Mouse (Mus musculus) spleen, adult 2 months (tissue): ENCODE measurements around the gene B4galnt3. TPM values are rescaled to one million over a fixed set of nuclear protein-coding genes. Genes with fewer than 3 reads are reported as not detected.
A peak's percentile ranks its signal among the peaks of the same experiment; 100 is the strongest.

Source experiments
- DNase-seq, 2 experiments: peaks; one replicate each; pipeline versions ENCODE4 v3.0.0 to v3.0.0-alpha.2; 2012 to 2021; ENCODE audit warnings: low spot score in 2 of 2, low read depth in 1 of 2
- H3K27ac ChIP-seq: fragments of 200-500 bp; 2 replicates; pipeline ENCODE4 v1.5.1; 2012; ENCODE audit warnings: low read length, inconsistent platforms; ENCODE audit not compliant: insufficient read depth
- H3K27me3 ChIP-seq: fragments of 200-500 bp; 2 replicates; pipeline ENCODE4 v1.6.1; 2012; ENCODE audit warnings: mild to moderate bottlenecking, moderate library complexity, low read length, inconsistent platforms; ENCODE audit not compliant: control insufficient read depth, insufficient read depth
- H3K36me3 ChIP-seq: fragments of 200-500 bp; 2 replicates; pipeline ENCODE4 v1.6.1; 2012; ENCODE audit warnings: mild to moderate bottlenecking, low read length, inconsistent platforms; ENCODE audit not compliant: control insufficient read depth, insufficient read depth
- H3K4me1 ChIP-seq: fragments of 200-500 bp; 2 replicates; pipeline ENCODE4 v1.6.1; 2011; ENCODE audit warnings: inconsistent platforms; ENCODE audit not compliant: control insufficient read depth, insufficient read depth, insufficient read length
- H3K4me3 ChIP-seq: fragments of 200-500 bp; 2 replicates; pipeline ENCODE4 v1.5.1; 2011; ENCODE audit warnings: mild to moderate bottlenecking, inconsistent platforms; ENCODE audit not compliant: insufficient read depth, insufficient read length; ENCODE audit errors: extremely low read depth
- CTCF ChIP-seq: fragments of 200-500 bp; IDR thresholded peaks from 2 replicates; pipeline ENCODE4 v1.5.1; 2011; ENCODE audit warnings: mild to moderate bottlenecking, inconsistent platforms; ENCODE audit not compliant: insufficient read depth, insufficient read length, insufficient replicate concordance; ENCODE audit errors: extremely low read depth
- POLR2A ChIP-seq: fragments of 200-500 bp; IDR thresholded peaks from 2 replicates; pipeline ENCODE4 v1.6.1; 2011; ENCODE audit warnings: low read depth, low read length, inconsistent platforms
- WGBS: fragments of 180-500 bp; shearing (Covaris S2); methylation state at CpG from one replicate; pipeline ENCODE4 v1.1.7; 2018; 5-methylcytosine and 5-hydroxymethylcytosine counted together
- polyA plus RNA-seq: library from polyadenylated mRNA; depleted of rRNA; stranded (reverse); fragments of >200 nt; gene quantifications from 2 replicates; pipeline ENCODE4 v1.2.3, GENCODE M21; 2012

B4galnt3 gene
- polyA plus RNA-seq, 1 experiment, result 0.09 TPM

DNA sequence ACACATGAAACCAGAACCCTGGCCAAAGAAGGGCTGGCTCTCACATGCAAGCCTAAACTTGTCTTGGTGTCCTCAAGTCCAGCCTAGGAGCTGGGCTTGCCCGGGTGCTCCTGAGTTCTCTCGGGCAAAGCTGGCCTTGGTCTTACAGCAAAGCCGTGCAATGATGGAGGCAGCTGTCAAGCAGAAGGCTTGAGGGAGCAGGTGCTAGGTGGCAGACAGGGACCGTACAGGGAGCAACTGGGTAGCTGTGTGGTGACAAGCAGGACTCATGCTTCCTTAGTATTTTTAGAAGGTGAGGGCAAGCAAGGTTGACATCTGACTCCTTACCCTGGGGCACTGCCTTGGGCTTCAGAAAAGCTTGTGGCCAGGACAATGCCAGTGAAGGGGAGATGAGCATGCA is 110.6 kb downstream of the B4galnt3 start:
- Histone ChIP-seq H3K27me3 (no peaks in the 10 kb centered on the region), H3K4me1 (peaks cover 23% of the 10 kb centered on the region; the same call in 1 of the 2 replicates), H3K27ac (no peak overlapping the region), H3K4me3 (no peak overlapping the region), H3K36me3 (no peaks in the 10 kb centered on the region)
- 94% methylated on average over 4 of the region's 4 CpGs for WGBS
- DNase-seq, result no peak
- TF ChIP-seq POLR2A (no peak), CTCF (no peak)

DNA sequence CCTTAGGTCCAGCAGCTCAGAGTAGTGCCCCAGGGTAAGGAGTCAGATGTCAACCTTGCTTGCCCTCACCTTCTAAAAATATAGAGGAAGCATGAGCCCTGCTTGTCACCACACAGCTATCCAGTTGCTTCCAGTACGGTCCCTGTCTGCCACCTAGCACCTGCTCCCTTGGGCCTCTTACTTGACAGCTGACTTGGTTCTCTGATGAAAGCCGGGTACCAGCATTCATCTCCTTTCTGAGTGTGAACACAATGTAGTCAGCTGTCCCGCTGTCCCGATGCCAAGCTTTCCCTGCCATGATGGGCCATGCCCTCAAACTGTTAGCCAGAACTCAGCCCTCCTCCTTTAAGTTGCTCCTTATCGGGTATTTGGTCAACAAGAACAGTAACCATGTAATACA is 112.2 kb downstream of the B4galnt3 start:
- no peaks in the 10 kb centered on the region for H3K36me3 ChIP-seq
- 84% methylated on average over 5 of the region's 5 CpGs for WGBS
- no peak for DNase-seq
- no peak overlapping the region for H3K27ac ChIP-seq
- H3K27me3 ChIP-seq, result no peaks in the 10 kb centered on the region
- TF ChIP-seq CTCF, result no peak
- TF ChIP-seq POLR2A, result no peak
- H3K4me3 ChIP-seq, result no peak overlapping the region
- peaks cover 14% of the 10 kb centered on the region; the same call in 1 of the 2 replicates for H3K4me1 ChIP-seq

DNA sequence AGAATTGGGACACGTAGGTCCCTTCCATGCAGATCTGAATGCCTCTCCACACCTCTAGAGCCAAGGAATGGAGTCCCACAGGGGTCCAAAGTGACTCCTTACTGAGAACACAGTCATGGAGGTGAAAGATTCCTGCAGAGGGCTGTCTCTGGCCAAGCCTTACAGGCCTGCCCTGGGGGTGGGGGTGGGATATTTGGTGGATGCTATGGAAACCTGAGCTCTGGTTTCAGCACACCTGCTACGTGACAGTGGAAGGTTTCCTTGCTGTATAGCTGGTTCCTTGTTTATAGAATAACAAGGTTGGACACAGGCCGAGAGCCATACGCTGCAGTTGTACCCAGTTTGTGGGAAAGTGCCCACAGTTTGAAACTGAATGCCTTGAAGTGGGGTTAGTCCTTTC is 113.9 kb downstream of the B4galnt3 start:
- TF ChIP-seq POLR2A, result no peak
- TF ChIP-seq CTCF, result no peak
- no peak for DNase-seq
- Histone ChIP-seq H3K4me3 (no peak overlapping the region), H3K27me3 (no peaks in the 10 kb centered on the region), H3K36me3 (no peaks in the 10 kb centered on the region), H3K27ac (no peak overlapping the region), H3K4me1 (peaks cover 13% of the 10 kb centered on the region; the same call in 1 of the 2 replicates)
- 94% methylated on average over 4 of the region's 4 CpGs for WGBS

DNA sequence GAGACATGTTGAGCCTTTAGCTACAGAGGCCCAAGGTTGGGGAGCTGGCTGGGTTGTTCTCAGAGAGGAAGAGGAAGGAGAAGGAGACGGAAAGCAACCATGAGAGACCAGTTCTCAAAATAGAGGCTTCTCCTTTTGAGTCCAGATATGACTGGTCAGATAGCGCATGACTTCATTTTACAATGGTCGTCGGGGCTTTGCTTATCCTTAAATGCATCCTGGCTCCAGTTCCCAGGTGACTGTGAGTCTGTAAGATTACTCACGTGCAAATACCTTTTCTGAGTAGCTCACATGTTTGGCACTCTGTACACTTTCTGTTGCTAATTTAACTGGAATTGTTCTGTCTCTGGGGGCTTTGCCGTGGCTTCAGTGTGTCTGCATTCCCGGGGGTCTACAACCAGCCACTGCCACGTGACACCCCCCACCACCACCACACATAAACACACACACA is 114.6 kb downstream of the B4galnt3 start:
- WGBS, result 53% methylated on average over 8 of the region's 8 CpGs
- Histone ChIP-seq H3K4me1 (peaks cover 13% of the 10 kb centered on the region; the same call in 1 of the 2 replicates), H3K4me3 (no peak overlapping the region), H3K36me3 (no peaks in the 10 kb centered on the region), H3K27ac (peak overlapping the region; percentile 60), H3K27me3 (no peaks in the 10 kb centered on the region)
- DNase-seq, result no peak
- TF ChIP-seq POLR2A, result no peak
- no peak for TF ChIP-seq CTCF

DNA sequence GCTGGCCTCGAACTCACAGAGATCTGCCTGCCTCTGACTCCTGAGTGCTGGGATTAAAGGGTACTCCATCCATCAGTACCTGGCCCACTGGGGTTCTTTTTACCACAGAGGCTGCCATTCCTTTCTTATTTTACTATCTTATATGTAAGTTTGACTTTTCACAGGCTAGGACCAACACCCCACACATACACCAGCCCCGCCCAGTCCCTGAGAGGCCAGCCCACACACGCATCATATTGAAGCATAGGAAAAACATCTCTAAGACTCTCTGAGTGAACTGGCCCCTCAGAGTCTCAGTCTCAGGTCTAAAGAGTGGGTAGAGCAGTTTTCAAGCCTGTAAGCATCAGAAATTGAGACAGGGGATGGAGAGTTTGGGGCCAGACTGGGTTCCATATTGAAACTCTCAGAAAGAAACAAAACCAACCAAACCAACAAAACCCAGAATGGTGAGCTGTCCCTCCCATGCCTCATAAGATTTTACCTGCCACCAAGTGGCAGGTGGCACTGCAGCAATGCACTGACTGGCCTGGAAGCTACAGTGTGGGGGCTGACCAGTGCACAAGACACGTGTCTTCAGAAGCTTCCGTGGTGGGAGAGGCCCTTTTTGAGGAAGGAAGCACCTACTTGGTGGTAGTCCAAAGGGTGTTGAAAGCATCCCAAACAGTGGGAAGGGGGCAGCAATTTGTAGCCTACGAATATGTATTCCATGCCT is 115.2 kb downstream of the B4galnt3 start:
- H3K36me3 ChIP-seq, result no peaks in the 10 kb centered on the region
- H3K27me3 ChIP-seq, result no peaks in the 10 kb centered on the region
- H3K27ac ChIP-seq, result peak overlapping the region; percentile 60
- no peak overlapping the region for H3K4me3 ChIP-seq
- WGBS, result 55% methylated on average over 6 of the region's 6 CpGs
- no peak for TF ChIP-seq CTCF
- no peak for TF ChIP-seq POLR2A
- no peak for DNase-seq
- peaks cover 13% of the 10 kb centered on the region; the same call in 1 of the 2 replicates for H3K4me1 ChIP-seq

DNA sequence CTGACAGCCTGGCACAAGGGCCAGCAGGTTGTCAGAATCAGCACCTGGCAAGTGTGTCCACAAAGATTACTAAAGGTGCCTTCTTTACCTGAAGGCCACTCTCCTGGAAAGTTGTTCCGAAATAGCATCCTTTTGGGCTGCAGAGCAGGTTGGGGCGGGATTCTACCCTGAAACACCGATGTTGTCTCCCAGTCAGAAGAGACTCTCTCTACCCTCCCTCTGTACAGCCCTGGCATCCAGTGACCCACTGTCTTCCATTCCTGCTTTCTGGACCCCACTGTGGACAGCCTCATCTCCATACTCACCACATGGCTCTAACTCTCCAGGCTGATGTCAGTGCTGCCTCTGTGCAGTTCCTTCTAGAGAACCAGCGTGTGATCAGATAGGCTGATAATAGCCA is 118.7 kb downstream of the B4galnt3 start:
- Histone ChIP-seq H3K4me1 (peaks cover 13% of the 10 kb centered on the region; the same call in 1 of the 2 replicates), H3K27ac (no peak overlapping the region), H3K36me3 (no peaks in the 10 kb centered on the region), H3K4me3 (no peak overlapping the region), H3K27me3 (no peaks in the 10 kb centered on the region)
- TF ChIP-seq POLR2A (no peak), CTCF (no peak)
- DNase-seq, result no peak
- 94% methylated on average over 4 of the region's 4 CpGs for WGBS

DNA sequence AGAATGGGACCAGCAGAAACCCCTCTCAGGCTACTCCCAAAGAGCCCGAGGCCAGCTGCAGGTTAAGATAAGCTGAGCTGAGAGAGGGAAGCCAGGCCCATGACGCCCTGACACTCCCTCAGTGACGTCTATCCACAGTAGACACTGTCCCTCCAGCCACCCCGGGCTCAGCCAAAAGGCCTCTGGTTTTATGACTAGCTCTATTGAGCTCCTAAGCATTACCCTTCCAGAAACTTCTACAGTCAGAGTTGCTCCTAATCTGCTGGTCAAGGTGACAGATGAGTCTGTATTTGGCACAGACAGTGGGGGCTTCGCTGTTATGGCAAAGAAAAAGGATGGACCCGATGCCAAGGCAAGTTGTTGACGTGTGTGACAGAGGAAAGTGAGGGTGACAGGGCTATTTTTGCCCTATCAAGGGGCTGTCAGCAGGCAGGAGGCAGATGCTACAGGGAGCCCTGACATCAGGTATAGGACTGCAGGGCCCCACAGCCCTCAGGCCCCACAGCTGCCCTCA is 119.7 kb downstream of the B4galnt3 start:
- Histone ChIP-seq H3K4me3 (no peak overlapping the region), H3K27me3 (no peaks in the 10 kb centered on the region), H3K36me3 (no peaks in the 10 kb centered on the region), H3K27ac (peak overlapping the region; percentile 78), H3K4me1 (peaks cover 4% of the 10 kb centered on the region; the same call in 1 of the 2 replicates)
- no peak for DNase-seq
- WGBS, result 61% methylated on average over 7 of the region's 7 CpGs
- TF ChIP-seq CTCF (no peak), POLR2A (no peak)
